Comparison of ENCODE assay signal across 7 mouse cellular contexts in the genomic region with DNA sequence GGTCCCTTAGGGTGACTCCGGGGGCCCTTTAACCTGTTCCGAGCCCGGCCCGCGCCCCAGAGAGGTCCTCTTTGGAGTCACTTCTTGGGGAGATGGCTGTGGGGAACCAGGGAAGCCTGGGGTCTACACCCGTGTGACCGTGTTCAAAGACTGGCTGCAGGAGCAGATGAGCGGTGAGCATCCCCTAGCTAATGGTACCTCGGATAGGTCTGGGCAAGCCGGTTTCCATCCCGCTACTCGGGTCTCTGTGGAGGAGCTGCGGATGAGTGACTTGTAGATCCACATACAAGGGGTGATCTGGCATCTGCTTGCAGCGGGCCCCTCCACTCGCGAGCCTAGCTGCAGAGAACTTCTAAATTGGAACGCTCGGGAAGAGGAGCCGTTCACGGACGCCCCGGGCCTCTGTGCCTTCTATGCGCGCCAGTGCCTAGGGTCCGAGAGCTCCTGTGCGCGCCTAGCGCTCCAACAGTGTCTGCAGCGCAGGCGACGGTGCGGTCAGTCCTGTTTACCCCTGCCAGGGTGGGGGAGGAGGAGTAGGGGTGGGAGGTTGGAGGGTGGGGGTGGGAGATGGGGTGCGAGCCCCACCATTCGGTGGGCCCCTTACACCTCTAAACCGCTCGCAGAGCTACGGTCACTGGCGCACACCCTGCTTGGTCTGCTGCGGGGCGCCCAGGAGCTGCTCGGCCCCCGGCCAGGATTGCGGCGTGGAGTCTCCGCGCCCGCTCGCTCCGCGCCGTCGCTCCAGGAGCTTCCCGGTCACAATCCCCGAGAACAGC. TPM values are rescaled to one million over a fixed set of nuclear protein-coding genes. Genes with fewer than 3 reads are reported as not detected.
DNase-seq lines count a peak whose midpoint lies in the region; ATAC-seq and TF ChIP-seq lines count a peak whose summit lies in the region.

No protein-coding gene starts in this region.

- no peak for DNase-seq in kidney, postnatal 0 days (ENCODE audit: low spot score)
- no peak for DNase-seq in kidney, adult 11 months
- DNase-seq in embryo, embryonic 10.5 days (ENCODE audit: low spot score), result peak; percentile 48
- no peak for DNase-seq in urinary bladder, postnatal 4 days (ENCODE audit: low spot score in 2 of 2)
- DNase-seq in layer of hippocampus, postnatal 25 days (ENCODE audit: extremely low spot score in 1 of 2, low spot score in 1 of 2), result no peak

- peaks cover 30% of the 10 kb centered on the region for H3K27me3 ChIP-seq in kidney, postnatal 0 days (ENCODE audit: insufficient read depth, low read length)
- H3K27me3 ChIP-seq in hindbrain, embryonic 12.5 days, result peaks cover 70% of the 10 kb centered on the region
- H3K27me3 ChIP-seq in midbrain, embryonic 13.5 days, result peaks cover 55% of the 10 kb centered on the region

- peak overlapping the region; percentile 36 for H3K9ac ChIP-seq in kidney, postnatal 0 days (ENCODE audit: low read depth, low read length)
- H3K9ac ChIP-seq in hindbrain, embryonic 12.5 days, result peak overlapping the region; percentile 64
- H3K9ac ChIP-seq in midbrain, embryonic 13.5 days (replicated peaks), result peak overlapping the region; percentile 55

- no peak for TF ChIP-seq CTCF in kidney, postnatal 0 days (IDR thresholded peaks at IDR 0.05; ENCODE audit: low read depth)

- H3K4me1 ChIP-seq in kidney, postnatal 0 days (replicated peaks; ENCODE audit: insufficient read depth, low read length), result no peaks in the 10 kb centered on the region
- H3K4me1 ChIP-seq in hindbrain, embryonic 12.5 days, result peaks cover 15% of the 10 kb centered on the region; the same call in 1 of the 2 replicates
- H3K4me1 ChIP-seq in midbrain, embryonic 13.5 days (replicated peaks), result peaks cover 21% of the 10 kb centered on the region

- no peak overlapping the region for H3K27ac ChIP-seq in kidney, postnatal 0 days
- H3K27ac ChIP-seq in hindbrain, embryonic 12.5 days, result no peak overlapping the region
- no peak overlapping the region for H3K27ac ChIP-seq in midbrain, embryonic 13.5 days

- no peaks in the 10 kb centered on the region for H3K9me3 ChIP-seq in kidney, postnatal 0 days (replicated peaks; ENCODE audit: low read length)
- H3K9me3 ChIP-seq in hindbrain, embryonic 12.5 days (replicated peaks), result no peaks in the 10 kb centered on the region
- H3K9me3 ChIP-seq in midbrain, embryonic 13.5 days, result no peaks in the 10 kb centered on the region

- peak overlapping the region; percentile 39 for H3K4me3 ChIP-seq in kidney, postnatal 0 days (replicated peaks; ENCODE audit: low read depth, low read length)
- peak overlapping the region; percentile 47 for H3K4me3 ChIP-seq in hindbrain, embryonic 12.5 days
- H3K4me3 ChIP-seq in midbrain, embryonic 13.5 days (replicated peaks), result peak overlapping the region; percentile 45

- no peaks in the 10 kb centered on the region for H3K36me3 ChIP-seq in kidney, postnatal 0 days (ENCODE audit: insufficient read depth, low read length)
- no peaks in the 10 kb centered on the region for H3K36me3 ChIP-seq in hindbrain, embryonic 12.5 days
- no peaks in the 10 kb centered on the region for H3K36me3 ChIP-seq in midbrain, embryonic 13.5 days

- WGBS in kidney, postnatal 0 days, result 2% methylated on average over 53 of the region's 54 CpGs
- 2% methylated on average over 54 of the region's 54 CpGs for WGBS in hindbrain, embryonic 12.5 days
- WGBS in midbrain, embryonic 13.5 days, result 1% methylated on average over 54 of the region's 54 CpGs

- ATAC-seq in kidney, postnatal 0 days (replicated peaks; ENCODE audit: low FRiP score, low read depth), result peak; percentile 18; the same call in 1 of the 2 replicates
- peak; percentile 54 for ATAC-seq in hindbrain, embryonic 12.5 days (ENCODE audit: low FRiP score)
- peak; percentile 71 for ATAC-seq in midbrain, embryonic 13.5 days

- H3K4me2 ChIP-seq in kidney, postnatal 0 days (ENCODE audit: low read length), result peak overlapping the region; percentile 91
- peak overlapping the region; percentile 91 for H3K4me2 ChIP-seq in hindbrain, embryonic 12.5 days (replicated peaks)
- H3K4me2 ChIP-seq in midbrain, embryonic 13.5 days (replicated peaks), result peak overlapping the region; percentile 72

RNA-seq across cellular contexts. Expression of gene Prss56, which starts 3.3 kb away (rescaled TPM):
- 0.07 TPM in 1 of 2 replicates, not detected in the other for polyA plus RNA-seq in kidney, postnatal 0 days (2015; fragmentation: Nextera tagmentation; extraction: Ambion mirVana)
- 3.6 and 9.3 TPM in 2 replicates for polyA plus RNA-seq in hindbrain, embryonic 12.5 days (2016; fragmentation: Nextera tagmentation; extraction: Ambion mirVana)
- polyA plus RNA-seq in midbrain, embryonic 13.5 days (2015; fragmentation: Nextera tagmentation; extraction: Ambion mirVana), result 0.12 TPM in 1 of 2 replicates, not detected in the other
- under 1 TPM; 0.34 to 0.42 TPM for total RNA-seq in layer of hippocampus, postnatal 25 days (2021)

RNA-seq across cellular contexts. Expression of gene Chrnd, which starts 4.0 kb away (rescaled TPM):
- polyA plus RNA-seq in kidney, postnatal 0 days (2015; fragmentation: Nextera tagmentation; extraction: Ambion mirVana), result 0.17 and 0.20 TPM in 2 replicates
- polyA plus RNA-seq in hindbrain, embryonic 12.5 days (2016; fragmentation: Nextera tagmentation; extraction: Ambion mirVana), result 0.14 and 0.64 TPM in 2 replicates
- not detected in 2 replicates for polyA plus RNA-seq in midbrain, embryonic 13.5 days (2015; fragmentation: Nextera tagmentation; extraction: Ambion mirVana)
- not detected for total RNA-seq in layer of hippocampus, postnatal 25 days (2021)

RNA-seq across cellular contexts. Expression of gene Chrng, which starts 18.0 kb away (rescaled TPM):
- not detected in 2 replicates for polyA plus RNA-seq in kidney, postnatal 0 days (2015; fragmentation: Nextera tagmentation; extraction: Ambion mirVana)
- polyA plus RNA-seq in hindbrain, embryonic 12.5 days (2016; fragmentation: Nextera tagmentation; extraction: Ambion mirVana), result 0.90 and 3.0 TPM in 2 replicates
- polyA plus RNA-seq in midbrain, embryonic 13.5 days (2015; fragmentation: Nextera tagmentation; extraction: Ambion mirVana), result not detected in 2 replicates
- total RNA-seq in layer of hippocampus, postnatal 25 days (2021), result not detected

RNA-seq across cellular contexts. Expression of gene Eif4e2, which starts 27.3 kb away (rescaled TPM):
- 165 and 178 TPM in 2 replicates for polyA plus RNA-seq in kidney, postnatal 0 days (2015; fragmentation: Nextera tagmentation; extraction: Ambion mirVana)
- polyA plus RNA-seq in hindbrain, embryonic 12.5 days (2016; fragmentation: Nextera tagmentation; extraction: Ambion mirVana), result 148 and 150 TPM in 2 replicates
- polyA plus RNA-seq in midbrain, embryonic 13.5 days (2015; fragmentation: Nextera tagmentation; extraction: Ambion mirVana), result 110 TPM in 2 replicates
- total RNA-seq in layer of hippocampus, postnatal 25 days (2021), result 10 to 100 TPM; 59.6 to 66.5 TPM

RNA-seq across cellular contexts. Expression of gene Ecel1, which starts 30.1 kb away (rescaled TPM):
- 0.05 and 0.11 TPM in 2 replicates for polyA plus RNA-seq in kidney, postnatal 0 days (2015; fragmentation: Nextera tagmentation; extraction: Ambion mirVana)
- 29.2 and 33.6 TPM in 2 replicates for polyA plus RNA-seq in hindbrain, embryonic 12.5 days (2016; fragmentation: Nextera tagmentation; extraction: Ambion mirVana)
- polyA plus RNA-seq in midbrain, embryonic 13.5 days (2015; fragmentation: Nextera tagmentation; extraction: Ambion mirVana), result 12.8 and 15.0 TPM in 2 replicates
- 1 to 10 TPM; 1.4 to 3.6 TPM for total RNA-seq in layer of hippocampus, postnatal 25 days (2021)

Comparison
In these comparisons a context has a peak if more than half of its experiments do, and no peak if none do; other contexts are left out.
1. ATAC-seq: peak in every context shown above with its lines; median percentile 71 in midbrain, embryonic 13.5 days; 54 in hindbrain, embryonic 12.5 days; 18 in kidney, postnatal 0 days.